Mouse (Mus musculus) embryonic facial prominence, embryonic 12.5 days (tissue): ENCODE measurements around the gene Kazn. TPM values are rescaled to one million over a fixed set of nuclear protein-coding genes. Genes with fewer than 3 reads are reported as not detected.

Source experiments
- ATAC-seq: fragments of 200-750 bp; cut with Nextera tagmentation; 2 replicates; pipeline ENCODE4 v1.8.0; 2017; ENCODE audit not compliant: insufficient number of reproducible peaks, insufficient read depth, low FRiP score, low TSS enrichment
- H3K27ac ChIP-seq: fragments of 300-500 bp; sonication (generic); 2 replicates; pipeline ENCODE4 v1.5.1; 2016; ENCODE audit warnings: mild to moderate bottlenecking
- H3K27me3 ChIP-seq: fragments of 300-500 bp; sonication (generic); 2 replicates; pipeline ENCODE4 v1.6.1; 2016; ENCODE audit warnings: mild to moderate bottlenecking, moderate library complexity
- H3K36me3 ChIP-seq: fragments of 300-500 bp; sonication (generic); 2 replicates; pipeline ENCODE4 v1.6.1; 2016; ENCODE audit warnings: mild to moderate bottlenecking
- H3K4me1 ChIP-seq: fragments of 300-500 bp; sonication (generic); 2 replicates; pipeline ENCODE4 v1.6.1; 2016
- H3K4me2 ChIP-seq: fragments of 300-500 bp; sonication (generic); replicated peaks from 2 replicates; pipeline ENCODE4 v1.6.1; 2016; ENCODE audit warnings: mild to moderate bottlenecking, moderate library complexity
- H3K4me3 ChIP-seq: fragments of 300-500 bp; sonication (generic); 2 replicates; pipeline ENCODE4 v1.5.1; 2016; ENCODE audit warnings: mild to moderate bottlenecking
- H3K9ac ChIP-seq: fragments of 300-500 bp; sonication (generic); 2 replicates; pipeline ENCODE4 v1.6.1; 2016; ENCODE audit warnings: mild to moderate bottlenecking, moderate library complexity
- H3K9me3 ChIP-seq: fragments of 300-500 bp; sonication (generic); 2 replicates; pipeline ENCODE4 v1.6.1; 2016; ENCODE audit warnings: mild to moderate bottlenecking, moderate library complexity
- WGBS: fragments of 180-500 bp; shearing (Covaris S2); methylation state at CpG from one replicate; pipeline ENCODE4 v1.1.7; 2016; 5-methylcytosine and 5-hydroxymethylcytosine counted together
- polyA plus RNA-seq: library from polyadenylated mRNA; unstranded; fragments of >200 nt; fragmentation: Nextera tagmentation; extraction: Ambion mirVana; gene quantifications from 2 replicates; pipeline ENCODE4 v1.2.1, GENCODE M21; 2016

Kazn gene
- polyA plus RNA-seq, 1 experiment from 2014 or later = 23.1 TPM

DNA sequence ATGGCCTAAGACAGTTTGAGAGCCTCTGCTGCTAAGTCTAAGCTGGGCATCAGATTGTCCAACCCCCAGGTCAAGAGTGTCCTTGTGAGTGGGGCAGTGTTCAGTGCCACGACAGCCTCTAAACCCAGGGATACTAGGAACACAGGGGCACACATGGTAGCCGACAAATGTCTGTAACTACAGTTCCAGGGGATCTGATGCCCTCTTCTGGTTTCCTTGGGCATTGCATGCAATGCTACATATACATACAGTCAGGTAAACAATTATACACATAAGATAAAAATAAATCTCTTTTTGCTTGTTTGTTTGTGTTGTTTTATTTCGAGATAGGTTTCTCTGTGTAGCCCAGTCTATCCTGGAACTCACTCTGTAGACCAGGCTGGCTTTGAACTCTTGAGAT, 53.0 kb downstream of the Kazn start:
- WGBS = 94% methylated on average over 3 of the region's 3 CpGs
- peaks cover 13% of the 10 kb centered on the region; the same call in 1 of the 2 replicates for H3K4me1 ChIP-seq
- H3K9me3 ChIP-seq = no peaks in the 10 kb centered on the region
- no peak overlapping the region for H3K9ac ChIP-seq
- H3K4me3 ChIP-seq = no peak overlapping the region
- peaks cover 5% of the 10 kb centered on the region; the same call in 1 of the 2 replicates for H3K36me3 ChIP-seq
- H3K4me2 ChIP-seq = no peak overlapping the region
- H3K27me3 ChIP-seq = no peaks in the 10 kb centered on the region
- no peak overlapping the region for H3K27ac ChIP-seq
- ATAC-seq = no peak

DNA sequence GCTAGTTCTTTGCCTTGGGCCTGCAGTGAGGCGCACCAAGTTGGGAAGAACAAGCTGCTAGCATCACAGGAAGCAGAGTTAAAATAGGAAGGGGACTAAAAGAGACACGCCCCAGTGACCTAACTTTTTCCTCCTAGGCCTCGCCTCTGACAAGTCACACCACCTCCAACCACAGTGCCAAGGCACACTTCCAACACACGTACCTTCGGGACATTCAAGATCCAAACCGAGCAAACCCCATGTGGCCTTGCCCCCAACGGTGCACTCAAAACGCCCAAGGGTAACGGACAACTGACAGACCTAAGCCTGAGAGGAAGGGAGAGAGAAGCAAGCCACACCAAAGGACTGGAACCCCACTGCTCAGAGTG, 53.7 kb downstream of the Kazn start:
- Histone ChIP-seq H3K27me3 (no peaks in the 10 kb centered on the region), H3K36me3 (peaks cover 5% of the 10 kb centered on the region; the same call in 1 of the 2 replicates), H3K27ac (no peak overlapping the region), H3K4me1 (peaks cover 19% of the 10 kb centered on the region), H3K9ac (no peak overlapping the region), H3K4me2 (no peak overlapping the region), H3K9me3 (no peaks in the 10 kb centered on the region), H3K4me3 (no peak overlapping the region)
- no peak for ATAC-seq
- 92% methylated on average over 9 of the region's 9 CpGs for WGBS

DNA sequence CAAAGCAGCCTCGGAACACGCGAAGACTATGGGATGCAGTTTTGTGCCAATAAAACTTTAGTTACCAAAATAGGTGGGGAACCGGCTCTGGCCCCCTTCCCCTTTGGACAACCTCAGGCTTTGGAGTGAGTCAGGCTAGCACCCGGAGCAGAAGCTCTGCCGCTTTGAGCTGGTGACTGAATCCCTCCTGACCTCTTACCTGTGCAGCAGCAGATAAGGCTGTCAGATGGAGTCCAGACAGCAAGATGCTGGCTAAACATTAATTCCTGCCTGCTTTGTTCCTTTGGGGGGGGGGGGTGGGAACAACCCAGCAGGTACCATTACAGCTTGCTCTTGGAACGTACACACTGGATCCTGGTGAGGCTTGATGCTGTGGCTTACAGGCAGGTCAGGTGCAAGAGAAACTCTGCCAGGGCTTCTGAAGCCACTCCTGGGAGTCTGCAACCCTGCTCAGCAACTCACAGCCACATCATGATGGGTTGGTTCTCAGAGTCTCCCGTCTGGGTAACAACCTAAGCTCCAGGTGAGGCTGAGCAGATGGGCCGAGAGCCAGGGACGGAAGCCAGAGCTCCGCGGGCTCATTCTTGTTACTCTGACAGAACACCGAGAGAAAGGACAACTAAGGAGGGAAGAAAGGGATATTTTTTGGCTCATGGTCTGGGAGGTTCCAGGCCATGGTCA, 54.2 kb downstream of the Kazn start:
- WGBS = 87% methylated on average over 13 of the region's 13 CpGs
- Histone ChIP-seq H3K4me1 (peaks cover 24% of the 10 kb centered on the region), H3K36me3 (peaks cover 5% of the 10 kb centered on the region; the same call in 1 of the 2 replicates), H3K4me2 (no peak overlapping the region), H3K4me3 (no peak overlapping the region), H3K27me3 (no peaks in the 10 kb centered on the region), H3K9me3 (no peaks in the 10 kb centered on the region), H3K27ac (no peak overlapping the region), H3K9ac (no peak overlapping the region)
- ATAC-seq = no peak

DNA sequence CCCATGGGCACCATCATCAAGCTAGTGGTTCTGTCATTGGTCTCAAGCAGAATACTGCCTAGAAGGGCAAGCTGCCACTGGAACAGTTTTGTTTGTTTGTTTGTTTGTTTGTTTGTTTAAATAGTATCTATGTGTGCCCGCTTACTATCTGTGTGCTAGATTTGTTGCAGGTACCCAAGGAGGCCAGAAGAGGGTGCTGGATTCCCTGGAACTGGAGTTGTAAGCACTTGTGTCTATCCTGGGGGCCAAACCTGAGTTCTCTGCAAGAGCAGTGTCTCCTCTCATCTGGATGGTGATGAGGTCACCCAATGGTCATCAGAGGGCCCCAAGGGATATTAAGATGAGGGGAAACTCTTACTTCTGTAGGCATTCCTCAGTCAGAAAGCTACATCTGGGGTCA, 55.6 kb downstream of the Kazn start:
- peaks cover 5% of the 10 kb centered on the region; the same call in 1 of the 2 replicates for H3K36me3 ChIP-seq
- ATAC-seq = no peak
- WGBS = 91% methylated on average over 1 of the region's 1 CpGs
- H3K27me3 ChIP-seq = no peaks in the 10 kb centered on the region
- no peak overlapping the region for H3K9ac ChIP-seq
- H3K9me3 ChIP-seq = no peaks in the 10 kb centered on the region
- H3K4me2 ChIP-seq = no peak overlapping the region
- H3K27ac ChIP-seq = no peak overlapping the region
- H3K4me1 ChIP-seq = peaks cover 33% of the 10 kb centered on the region
- H3K4me3 ChIP-seq = no peak overlapping the region

DNA sequence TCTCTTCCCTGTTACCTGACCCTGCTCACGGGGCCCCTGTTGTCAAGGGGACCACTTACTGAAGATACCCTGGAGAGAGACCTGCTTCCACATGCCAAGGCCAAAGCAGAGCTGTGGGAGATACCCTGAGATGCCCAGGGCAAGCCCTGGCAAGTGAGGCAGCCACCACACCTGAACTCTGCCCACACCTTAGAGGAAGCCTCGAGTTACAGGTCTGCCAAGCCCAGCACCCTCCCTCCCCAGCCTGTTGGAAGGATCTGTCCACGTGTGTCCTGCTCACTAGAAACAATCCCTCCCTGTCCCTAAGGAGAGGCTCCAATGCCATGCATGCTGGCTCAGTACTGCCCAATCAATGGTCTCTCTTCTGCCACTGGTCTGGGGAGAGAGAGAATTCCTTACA, 56.2 kb downstream of the Kazn start:
- 67% methylated on average over 3 of the region's 3 CpGs for WGBS
- Histone ChIP-seq H3K27me3 (no peaks in the 10 kb centered on the region), H3K4me3 (no peak overlapping the region), H3K4me1 (peaks cover 33% of the 10 kb centered on the region), H3K9me3 (no peaks in the 10 kb centered on the region), H3K36me3 (peaks cover 5% of the 10 kb centered on the region; the same call in 1 of the 2 replicates), H3K4me2 (no peak overlapping the region), H3K27ac (no peak overlapping the region), H3K9ac (no peak overlapping the region)
- ATAC-seq = no peak

DNA sequence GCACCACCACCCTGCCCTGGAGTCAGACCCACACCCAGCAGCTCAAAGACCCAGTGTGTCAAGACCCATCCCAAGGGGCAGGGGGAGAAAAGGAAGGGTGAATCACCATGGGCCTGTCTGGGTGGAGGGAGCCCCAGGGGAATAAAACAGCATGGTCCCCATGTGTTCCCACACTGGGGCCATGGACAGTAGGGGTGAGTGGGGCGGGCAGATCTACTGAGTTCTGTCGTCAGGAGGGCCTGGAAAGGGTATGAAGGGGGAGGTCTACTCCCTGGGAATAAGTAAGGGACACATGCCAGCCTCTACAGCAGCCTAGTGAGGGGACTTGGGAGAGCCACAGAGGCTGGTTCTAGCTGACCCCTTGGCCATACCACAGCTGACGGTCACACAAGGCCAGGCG, 57.6 kb downstream of the Kazn start:
- Histone ChIP-seq H3K9ac (no peak overlapping the region), H3K4me2 (no peak overlapping the region), H3K9me3 (no peaks in the 10 kb centered on the region), H3K4me3 (no peak overlapping the region), H3K36me3 (peaks cover 5% of the 10 kb centered on the region; the same call in 1 of the 2 replicates), H3K27me3 (no peaks in the 10 kb centered on the region), H3K27ac (no peak overlapping the region), H3K4me1 (peaks cover 33% of the 10 kb centered on the region)
- WGBS = 83% methylated on average over 4 of the region's 4 CpGs
- no peak for ATAC-seq

DNA sequence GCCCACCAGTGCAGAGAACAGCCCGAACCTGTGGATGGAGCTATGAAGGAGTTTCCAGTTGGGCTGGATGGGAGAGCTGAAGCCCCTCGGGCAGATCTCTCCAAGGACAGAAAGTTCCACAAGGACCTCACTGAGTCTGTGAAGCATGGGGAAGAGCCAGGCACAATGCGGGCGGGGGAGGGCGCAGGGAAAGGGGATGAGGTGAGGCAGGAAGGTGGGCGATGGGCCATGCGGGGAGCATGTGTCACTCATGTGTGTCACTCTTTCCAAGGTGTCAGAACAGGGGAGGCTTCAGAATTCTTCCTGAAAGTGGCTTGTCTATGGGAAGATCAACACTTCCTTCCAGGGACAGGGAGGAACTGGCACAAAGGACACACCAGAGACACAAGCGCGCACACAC, 58.3 kb downstream of the Kazn start:
- WGBS = 82% methylated on average over 9 of the region's 9 CpGs
- Histone ChIP-seq H3K36me3 (peaks cover 3% of the 10 kb centered on the region; the same call in 1 of the 2 replicates), H3K27me3 (no peaks in the 10 kb centered on the region), H3K27ac (peak overlapping the region; percentile 76), H3K4me2 (no peak overlapping the region), H3K9ac (no peak overlapping the region), H3K4me3 (no peak overlapping the region), H3K9me3 (no peaks in the 10 kb centered on the region), H3K4me1 (peaks cover 33% of the 10 kb centered on the region)
- no peak for ATAC-seq

DNA sequence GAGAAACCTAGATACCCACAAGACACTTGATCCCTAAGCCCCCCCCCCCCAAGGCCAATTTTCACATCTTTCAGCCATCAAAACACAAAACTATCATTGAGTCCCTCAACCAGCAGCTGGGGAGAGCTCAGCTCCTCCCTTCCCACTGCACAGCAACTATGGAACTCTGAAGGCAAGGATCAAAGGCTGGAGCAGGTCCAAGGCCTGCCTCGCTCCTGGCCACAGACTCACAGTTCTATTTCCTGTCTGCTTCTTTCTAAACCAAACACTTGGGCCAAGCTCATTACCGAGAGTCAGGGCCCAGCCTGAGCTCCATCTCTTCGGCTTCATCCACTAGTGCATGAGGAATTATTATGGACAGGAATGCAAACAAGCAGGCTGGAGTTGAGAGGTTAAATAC, 58.9 kb downstream of the Kazn start:
- WGBS = 14% methylated on average over 3 of the region's 3 CpGs
- Histone ChIP-seq H3K4me1 (peaks cover 33% of the 10 kb centered on the region), H3K27me3 (no peaks in the 10 kb centered on the region), H3K4me3 (no peak overlapping the region), H3K36me3 (no peaks in the 10 kb centered on the region; the same call in 1 of the 2 replicates), H3K27ac (peak overlapping the region; percentile 76), H3K9ac (no peak overlapping the region), H3K4me2 (no peak overlapping the region), H3K9me3 (no peaks in the 10 kb centered on the region)
- peak; percentile 24; the same call in 1 of the 2 replicates for ATAC-seq

DNA sequence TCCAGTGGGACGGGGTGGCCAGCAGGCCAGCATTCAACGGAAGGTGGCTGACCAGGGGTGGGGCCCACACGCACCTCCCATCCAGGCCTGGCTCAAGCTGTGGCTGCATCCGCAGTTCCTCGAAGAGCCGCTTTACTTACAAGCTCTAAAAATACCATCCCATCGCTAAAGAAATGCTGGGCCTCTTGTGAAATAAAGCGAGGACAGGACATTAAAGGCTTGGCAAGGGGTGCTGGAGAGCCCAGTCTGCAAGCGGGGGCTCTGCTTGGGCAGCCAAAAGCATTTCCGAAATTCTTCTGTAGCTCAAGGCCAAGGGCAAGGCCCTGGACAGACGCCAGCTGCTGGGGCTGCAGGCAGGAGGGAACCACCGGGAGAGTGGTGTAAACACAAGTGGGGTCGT, 59.7 kb downstream of the Kazn start:
- H3K36me3 ChIP-seq = no peaks in the 10 kb centered on the region; the same call in 1 of the 2 replicates
- peak overlapping the region; percentile 76 for H3K27ac ChIP-seq
- no peak overlapping the region for H3K4me3 ChIP-seq
- no peaks in the 10 kb centered on the region for H3K27me3 ChIP-seq
- H3K9me3 ChIP-seq = no peaks in the 10 kb centered on the region
- no peak overlapping the region for H3K4me2 ChIP-seq
- 61% methylated on average over 13 of the region's 13 CpGs for WGBS
- peaks cover 27% of the 10 kb centered on the region for H3K4me1 ChIP-seq
- no peak for ATAC-seq
- H3K9ac ChIP-seq = no peak overlapping the region

DNA sequence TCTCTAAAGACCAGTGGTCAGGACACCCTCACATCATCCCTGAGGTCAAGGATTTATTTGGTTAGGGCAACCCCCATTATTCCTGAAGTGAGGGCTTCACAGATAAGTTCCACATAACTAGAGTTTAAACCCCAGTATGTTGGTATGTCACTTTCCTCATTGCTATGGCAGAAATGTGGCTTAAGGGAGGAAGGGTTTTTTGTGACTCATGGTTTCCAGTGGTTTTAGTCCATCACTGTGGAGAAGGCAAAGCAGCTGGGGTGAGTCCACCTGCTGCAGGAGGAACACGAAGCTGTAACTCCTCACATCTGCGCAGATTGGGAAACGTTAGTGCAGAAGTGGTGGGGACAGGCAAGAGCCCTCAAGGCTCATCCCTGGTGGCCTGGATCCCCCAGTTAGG, 62.5 kb downstream of the Kazn start:
- Histone ChIP-seq H3K4me2 (no peak overlapping the region), H3K4me1 (peaks cover 36% of the 10 kb centered on the region), H3K27ac (no peak overlapping the region), H3K9ac (no peak overlapping the region), H3K9me3 (no peaks in the 10 kb centered on the region), H3K27me3 (no peaks in the 10 kb centered on the region), H3K36me3 (no peaks in the 10 kb centered on the region), H3K4me3 (no peak overlapping the region)
- ATAC-seq = no peak
- 92% methylated on average over 3 of the region's 3 CpGs for WGBS

DNA sequence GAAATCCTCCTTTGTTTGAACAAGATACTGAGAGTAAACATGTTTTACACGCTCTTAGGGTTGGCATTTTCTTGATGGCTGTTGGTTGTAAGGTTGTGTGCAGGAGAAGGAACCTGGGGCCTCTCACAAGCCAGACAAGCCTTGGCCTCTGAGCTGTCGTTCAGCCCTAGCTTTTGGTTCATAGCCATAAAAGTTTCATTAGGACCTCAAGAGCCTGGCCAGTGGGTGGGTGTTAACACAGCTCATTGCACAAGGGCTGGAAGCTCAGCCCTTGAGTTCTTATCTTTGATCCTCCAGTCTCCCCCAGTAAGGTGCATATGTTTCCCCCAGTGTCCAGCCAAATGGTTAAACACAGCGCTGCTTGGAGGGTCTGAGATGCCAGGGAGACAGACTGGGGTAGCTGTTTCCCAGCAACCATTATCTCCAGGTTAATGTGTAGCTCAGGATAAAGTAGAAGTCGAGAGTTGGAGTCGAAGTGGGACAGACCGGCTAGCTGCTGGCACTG, 65.2 kb downstream of the Kazn start:
- Histone ChIP-seq H3K27ac (no peak overlapping the region), H3K9me3 (no peaks in the 10 kb centered on the region)
- WGBS = 72% methylated on average over 6 of the region's 6 CpGs

DNA sequence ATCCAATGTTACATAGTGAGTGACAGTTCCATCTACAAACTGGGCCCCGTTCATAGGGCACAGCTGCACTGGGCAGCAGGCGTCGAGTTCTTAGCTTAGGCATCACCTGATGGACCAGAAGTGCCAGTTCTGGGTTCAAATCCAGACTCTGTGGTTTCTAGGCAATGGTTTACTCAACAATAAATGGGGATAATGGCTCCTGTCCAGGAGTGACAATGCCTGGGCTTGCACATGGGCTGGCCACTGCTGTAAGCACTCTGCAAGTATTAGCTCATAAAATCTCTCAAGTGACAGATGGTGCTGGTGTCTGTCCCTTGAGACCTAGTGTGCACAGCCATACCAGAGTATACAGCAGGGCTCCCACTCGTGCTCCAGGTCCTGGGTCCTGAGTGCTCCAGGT, 66.3 kb downstream of the Kazn start:
- Histone ChIP-seq H3K27ac (no peak overlapping the region), H3K4me3 (no peak overlapping the region), H3K4me1 (peaks cover 18% of the 10 kb centered on the region), H3K36me3 (no peaks in the 10 kb centered on the region), H3K9me3 (no peaks in the 10 kb centered on the region), H3K9ac (no peak overlapping the region), H3K4me2 (no peak overlapping the region), H3K27me3 (no peaks in the 10 kb centered on the region)
- ATAC-seq = no peak
- WGBS = 88% methylated on average over 4 of the region's 4 CpGs

More for the DNA sequence above, 65.2 kb downstream of the Kazn start:
- Histone ChIP-seq H3K9ac (no peak overlapping the region), H3K36me3 (no peaks in the 10 kb centered on the region), H3K4me3 (no peak overlapping the region), H3K4me2 (no peak overlapping the region), H3K27me3 (no peaks in the 10 kb centered on the region), H3K4me1 (peaks cover 18% of the 10 kb centered on the region)
- ATAC-seq = no peak
